Mouse (Mus musculus) layer of hippocampus, adult 2 months (tissue): ENCODE results near the gene Kctd2. TPM values are rescaled to one million over a fixed set of nuclear protein-coding genes. Genes with fewer than 3 reads are reported as not detected.
A peak's percentile ranks its signal among the peaks of the same experiment; 100 is the strongest.
"Not testable (repeated sequence)": the region's sequence is repeated elsewhere in the genome, so short reads cannot be mapped to it uniquely, and the experiment has no call there.

Source experiments
- DNase-seq, 2 experiments: peaks; one replicate each; pipeline ENCODE4 v3.0.0; 2022; ENCODE audit warnings: low spot score in 2 of 2
- H3K27ac ChIP-seq: fragments of 200-600 bp; 2 replicates; pipeline ENCODE4 v1.8.1; 2022
- H3K4me3 ChIP-seq: fragments of 200-600 bp; 2 replicates; pipeline ENCODE4 v1.8.1; 2022; ENCODE audit warnings: mild to moderate bottlenecking
- CTCF ChIP-seq: fragments of 200-600 bp; conservative IDR thresholded peaks from 2 replicates; pipeline ENCODE4 v1.8.1; 2022; ENCODE audit warnings: antibody characterized with exemption, mild to moderate bottlenecking, moderate library complexity
- total RNA-seq, 2 experiments: library from RNA; stranded (reverse); gene quantifications; 2 replicates each; pipeline ENCODE4 v1.2.3; 2021

Kctd2 gene
- total RNA-seq, 2 experiments from 2014 or later: 74.5 to 74.6 TPM

- Histone ChIP-seq H3K27ac (peak within 1 kb of the TSS; percentile 98), H3K4me3 (peak within 1 kb of the TSS; percentile 91)
- no peak for TF ChIP-seq CTCF
- peak; percentile 85 to 90 for DNase-seq
Observed at GRCm38 (mm10) chr11:115381743-115382539, 38.0 kb upstream of the Kctd2 start, which contains the start of gene Cdr2l. Cdr2l (plus strand) TSS chr11:115381916.

DNA sequence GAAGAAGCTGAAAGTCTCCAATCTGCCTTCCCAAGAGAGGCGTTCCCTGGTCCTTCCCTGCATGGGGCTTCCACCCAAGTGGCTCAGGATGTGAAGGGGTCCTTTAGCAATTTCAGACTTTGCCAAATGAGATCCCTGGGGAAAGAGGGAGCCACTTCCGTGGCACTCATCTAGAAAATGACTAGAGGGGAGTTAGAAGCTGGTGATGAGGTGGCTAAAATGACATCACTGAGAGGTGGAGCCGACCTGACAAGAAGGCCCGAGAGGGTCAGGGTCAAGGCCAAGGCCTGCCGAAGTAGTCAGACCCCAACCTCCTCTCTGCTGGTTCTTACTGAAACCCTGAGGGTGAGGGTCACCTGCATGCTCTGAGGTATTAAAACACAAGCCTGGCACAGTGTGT, 37.0 kb upstream of the Kctd2 start:
- Histone ChIP-seq H3K27ac (peak overlapping the region; percentile 98), H3K4me3 (peak overlapping the region; percentile 91)
- DNase-seq: no peak
- no peak for TF ChIP-seq CTCF

- no peak for DNase-seq
- Histone ChIP-seq H3K4me3 (peak overlapping the region; percentile 91), H3K27ac (peak overlapping the region; percentile 98)
- TF ChIP-seq CTCF: no peak
Observed at GRCm38 (mm10) chr11:115383701-115384474, 36.0 kb upstream of the Kctd2 start.

GRCm38 (mm10) chr11:115384587-115384986, 35.3 kb upstream of the Kctd2 start:
- no peak overlapping the region; the same call in 1 of the 2 replicates for H3K4me3 ChIP-seq
- no peak for DNase-seq
- no peak for TF ChIP-seq CTCF
- H3K27ac ChIP-seq: peak overlapping the region; percentile 98

DNA sequence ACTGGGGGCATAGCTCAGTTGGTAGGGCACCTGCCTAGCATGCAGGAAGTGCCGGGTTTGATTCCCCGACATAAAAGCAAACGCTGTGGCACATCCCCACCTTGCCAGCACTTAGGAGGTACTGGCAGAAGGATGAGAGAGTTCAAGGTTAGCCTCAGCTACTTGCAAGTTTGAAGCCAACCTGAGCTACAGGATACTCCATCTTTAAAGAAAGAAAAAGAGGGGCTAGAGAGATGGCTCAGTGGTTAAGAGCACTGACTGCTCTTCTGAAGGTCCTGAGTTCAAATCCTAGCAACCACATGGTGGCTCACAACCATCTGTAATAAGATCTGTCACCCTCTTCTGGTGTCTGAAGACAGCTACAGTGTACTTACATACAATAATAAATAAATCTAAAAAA, 33.1 kb upstream of the Kctd2 start:
- H3K4me3 ChIP-seq, H3K27ac ChIP-seq, DNase-seq: not testable (repeated sequence)

GRCm38 (mm10) chr11:115391358-115391757, 28.6 kb upstream of the Kctd2 start:
- Histone ChIP-seq H3K27ac (no peak overlapping the region), H3K4me3 (no peak overlapping the region)
- no peak for TF ChIP-seq CTCF
- no peak for DNase-seq

GRCm38 (mm10) chr11:115393721-115394325, 26.1 kb upstream of the Kctd2 start:
- no peak for DNase-seq
- no peak for TF ChIP-seq CTCF
- no peak overlapping the region for H3K4me3 ChIP-seq
- no peak overlapping the region for H3K27ac ChIP-seq

DNA sequence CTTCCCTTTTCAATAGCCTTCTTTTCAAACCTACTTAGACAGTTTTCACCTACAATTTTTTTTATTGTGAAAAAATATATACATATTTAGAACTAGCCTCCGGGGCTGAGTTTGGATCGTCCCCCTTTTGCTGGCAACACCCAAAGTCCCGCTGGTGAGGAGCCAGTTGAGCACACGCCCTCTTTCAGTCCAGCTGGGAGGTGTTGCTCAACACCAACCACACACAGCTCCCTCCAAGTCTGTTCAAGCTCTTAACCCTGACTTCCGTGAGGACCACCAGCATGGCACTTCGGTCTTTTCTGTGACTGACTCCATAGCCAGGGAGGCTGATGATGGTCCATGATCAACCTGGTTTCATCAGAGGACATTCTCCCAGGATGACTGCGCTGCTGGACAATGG, 21.8 kb upstream of the Kctd2 start:
- no peak for DNase-seq
- Histone ChIP-seq H3K27ac (no peak overlapping the region), H3K4me3 (no peak overlapping the region)
- TF ChIP-seq CTCF: no peak

- Histone ChIP-seq H3K27ac (peak overlapping the region; percentile 90), H3K4me3 (peak overlapping the region; percentile 31)
- TF ChIP-seq CTCF: no peak
- no peak for DNase-seq
Observed at GRCm38 (mm10) chr11:115400126-115400525, 19.8 kb upstream of the Kctd2 start.

GRCm38 (mm10) chr11:115400630-115401391, 19.1 kb upstream of the Kctd2 start:
- Histone ChIP-seq H3K27ac (peak overlapping the region; percentile 90), H3K4me3 (peak overlapping the region; percentile 31)
- no peak for TF ChIP-seq CTCF
- DNase-seq: peak; percentile 52 to 55

- TF ChIP-seq CTCF: no peak; the same call in 1 of the 2 replicates
- Histone ChIP-seq H3K4me3 (peak within 1 kb of the TSS; percentile 95), H3K27ac (peak within 1 kb of the TSS; percentile 98)
- peak; percentile 79 to 85 for DNase-seq
Observed at GRCm38 (mm10) chr11:115403338-115404124, 16.4 kb upstream of the Kctd2 start, which contains the start of gene Mrpl58. Mrpl58 (plus strand) TSS chr11:115403752.

- Histone ChIP-seq H3K27ac (no peak overlapping the region), H3K4me3 (no peak overlapping the region)
- no peak for DNase-seq
- no peak for TF ChIP-seq CTCF
Observed at GRCm38 (mm10) chr11:115405723-115406122, 14.2 kb upstream of the Kctd2 start.
